Mouse (Mus musculus) C2C12 (cell line): Measurements from ENCODE around the gene Pax9. TPM values are rescaled to one million over a fixed set of nuclear protein-coding genes. Genes with fewer than 3 reads are reported as not detected.

Source experiments
- H3K27me3 ChIP-seq: one replicate; pipeline ENCODE4 v1.6.1; 2011; ENCODE audit not compliant: control insufficient read depth, insufficient read depth, insufficient read length
- H3K36me3 ChIP-seq: one replicate; pipeline ENCODE4 v1.6.1; 2011; ENCODE audit not compliant: control insufficient read depth, insufficient read depth
- H3K4me3 ChIP-seq: one replicate; pipeline ENCODE4 v1.5.1; 2011; ENCODE audit warnings: mild to moderate bottlenecking, control low read depth; ENCODE audit not compliant: poor library complexity, insufficient read depth, severe bottlenecking
- H3K79me2 ChIP-seq: one replicate; pipeline ENCODE4 v1.6.1; 2011; ENCODE audit not compliant: control insufficient read depth, insufficient read depth
- H3K79me3 ChIP-seq: one replicate; pipeline ENCODE4 v1.6.1; 2011; ENCODE audit warnings: low read depth, control low read depth
- H3ac ChIP-seq: one replicate; pipeline ENCODE3; 2011; ENCODE audit warnings: low read depth; ENCODE audit not compliant: control insufficient read depth, insufficient read length
- CEBPB ChIP-seq: IDR thresholded peaks from one replicate; pipeline ENCODE4 v1.6.1; 2011; ENCODE audit warnings: low read depth, mild to moderate bottlenecking, control low read depth, moderate library complexity
- CTCF ChIP-seq: IDR thresholded peaks from one replicate; pipeline ENCODE4 v1.5.1; 2011; ENCODE audit not compliant: control insufficient read depth, insufficient read depth, insufficient read length
- FOSL1 ChIP-seq: IDR thresholded peaks from one replicate; pipeline ENCODE4 v1.8.0; 2011; ENCODE audit warnings: mild to moderate bottlenecking, low read length; ENCODE audit not compliant: poor library complexity, insufficient read depth, severe bottlenecking
- MAX ChIP-seq: IDR thresholded peaks from one replicate; pipeline ENCODE4 v1.6.1; 2011; ENCODE audit warnings: mild to moderate bottlenecking, control low read depth
- MYOD1 ChIP-seq: IDR thresholded peaks from one replicate; pipeline ENCODE4 v1.6.1; 2011; ENCODE audit warnings: low read depth; ENCODE audit not compliant: control insufficient read depth, insufficient read length
- MYOG ChIP-seq: IDR thresholded peaks from one replicate; pipeline ENCODE4 v1.6.1; 2011; ENCODE audit not compliant: control insufficient read depth, insufficient read length; ENCODE audit errors: extremely low read depth
- USF1 ChIP-seq: IDR thresholded peaks from one replicate; pipeline ENCODE4 v1.6.1; 2011; ENCODE audit warnings: low read depth, mild to moderate bottlenecking, control low read depth, moderate library complexity
- polyA plus RNA-seq: library from polyadenylated mRNA; unstranded; fragments of >200 nt; fragmentation: generic; extraction: Trizol; gene quantifications from one replicate; pipeline ENCODE4 v1.2.1, GENCODE M21; 2012; ENCODE audit warnings: missing spikeins

The Pax9 gene
- polyA plus RNA-seq, 1 experiment = 0.01 TPM

- H3K27me3 ChIP-seq = no peaks in the 10 kb centered on the region
- H3K79me2 ChIP-seq = no peaks in the 10 kb centered on the region
- no peak overlapping the region for H3K4me3 ChIP-seq
- TF ChIP-seq USF1 (no peak), MYOD1 (no peak), MYOG (no peak), CTCF (no peak), FOSL1 (no peak), CEBPB (no peak), MAX (no peak)
- no peaks in the 10 kb centered on the region for H3K36me3 ChIP-seq
- no peaks in the 10 kb centered on the region for H3K79me3 ChIP-seq
- no peak overlapping the region for H3ac ChIP-seq
Measured at GRCm38 (mm10) chr12:56681096-56681811, 10.3 kb upstream of the Pax9 start.

GRCm38 (mm10) chr12:56687640-56688481 lies 3.7 kb upstream of the Pax9 start:
- Histone ChIP-seq H3K79me3 (no peaks in the 10 kb centered on the region), H3K4me3 (no peak overlapping the region), H3ac (no peak overlapping the region), H3K79me2 (no peaks in the 10 kb centered on the region), H3K36me3 (no peaks in the 10 kb centered on the region), H3K27me3 (peaks cover 27% of the 10 kb centered on the region)
- no peak for TF ChIP-seq CTCF
- TF ChIP-seq MAX = no peak
- TF ChIP-seq USF1 = no peak
- TF ChIP-seq CEBPB = no peak
- TF ChIP-seq FOSL1 = no peak
- TF ChIP-seq MYOD1 = no peak
- no peak for TF ChIP-seq MYOG

- Histone ChIP-seq H3K36me3 (no peaks in the 10 kb centered on the region), H3K79me2 (no peaks in the 10 kb centered on the region), H3K4me3 (no peak overlapping the region), H3ac (no peak overlapping the region), H3K79me3 (no peaks in the 10 kb centered on the region), H3K27me3 (peaks cover 27% of the 10 kb centered on the region)
- TF ChIP-seq CEBPB (no peak), MYOG (no peak), MYOD1 (no peak)
Measured at GRCm38 (mm10) chr12:56688482-56688840, 3.1 kb upstream of the Pax9 start.

- Histone ChIP-seq H3K79me2 (no peaks in the 10 kb centered on the region), H3K36me3 (no peaks in the 10 kb centered on the region), H3ac (no peak overlapping the region), H3K4me3 (no peak overlapping the region), H3K79me3 (no peaks in the 10 kb centered on the region), H3K27me3 (peaks cover 27% of the 10 kb centered on the region)
- TF ChIP-seq CEBPB (no peak), MYOG (no peak), USF1 (no peak), MYOD1 (no peak), MAX (no peak), CTCF (no peak), FOSL1 (no peak)
Measured at GRCm38 (mm10) chr12:56688920-56689319, 2.6 kb upstream of the Pax9 start.

GRCm38 (mm10) chr12:56689331-56689730 lies 2.2 kb upstream of the Pax9 start:
- Histone ChIP-seq H3K79me3 (no peaks in the 10 kb centered on the region), H3ac (no peak overlapping the region), H3K4me3 (no peak overlapping the region), H3K36me3 (no peaks in the 10 kb centered on the region), H3K27me3 (peaks cover 30% of the 10 kb centered on the region), H3K79me2 (no peaks in the 10 kb centered on the region)
- TF ChIP-seq MYOD1 (no peak), FOSL1 (no peak), CEBPB (no peak), MYOG (no peak), CTCF (no peak), USF1 (no peak), MAX (no peak)

- no peaks in the 10 kb centered on the region for H3K79me2 ChIP-seq
- H3K79me3 ChIP-seq = no peaks in the 10 kb centered on the region
- H3K4me3 ChIP-seq = no peak overlapping the region
- H3K36me3 ChIP-seq = no peaks in the 10 kb centered on the region
- TF ChIP-seq FOSL1 = no peak
- no peak for TF ChIP-seq MYOG
- no peak overlapping the region for H3ac ChIP-seq
- H3K27me3 ChIP-seq = peaks cover 34% of the 10 kb centered on the region
Measured at GRCm38 (mm10) chr12:56689736-56690135, 1.8 kb upstream of the Pax9 start.
